Mouse (Mus musculus) forebrain, embryonic 10.5 days (tissue): ENCODE data around the gene CT030661.1. TPM values are rescaled to one million over a fixed set of nuclear protein-coding genes. Genes with fewer than 3 reads are reported as not detected.
"Not testable (repeated sequence)": the region's sequence is repeated elsewhere in the genome, so short reads cannot be mapped to it uniquely, and the experiment has no call there.

Source experiments
- DNase-seq: peaks from one replicate; pipeline ENCODE4 v3.0.0-alpha.2; 2017; ENCODE audit warnings: low spot score; ENCODE audit errors: extremely low spot score
- H3K27ac ChIP-seq: fragments of 300-500 bp; sonication (generic); 2 replicates; pipeline ENCODE4 v1.5.1; 2016; ENCODE audit warnings: mild to moderate bottlenecking
- H3K27me3 ChIP-seq: fragments of 300-500 bp; sonication (generic); 2 replicates; pipeline ENCODE4 v1.6.1; 2016; ENCODE audit warnings: mild to moderate bottlenecking; ENCODE audit not compliant: poor library complexity, severe bottlenecking
- H3K36me3 ChIP-seq: fragments of 300-500 bp; sonication (generic); replicated peaks from 2 replicates; pipeline ENCODE4 v1.6.1; 2016; ENCODE audit warnings: mild to moderate bottlenecking, moderate library complexity
- H3K4me1 ChIP-seq: fragments of 300-500 bp; sonication (generic); 2 replicates; pipeline ENCODE4 v1.6.1; 2016
- H3K4me3 ChIP-seq: fragments of 300-500 bp; sonication (generic); 2 replicates; pipeline ENCODE4 v1.5.1; 2016; ENCODE audit warnings: mild to moderate bottlenecking, moderate library complexity
- H3K9me3 ChIP-seq: fragments of 300-500 bp; sonication (generic); 2 replicates; pipeline ENCODE4 v1.6.1; 2016; ENCODE audit warnings: mild to moderate bottlenecking, moderate library complexity
- WGBS: fragments of 180-500 bp; shearing (Covaris S2); methylation state at CpG from one replicate; pipeline ENCODE4 v1.1.7; 2016; 5-methylcytosine and 5-hydroxymethylcytosine counted together
- polyA plus RNA-seq: library from polyadenylated mRNA; unstranded; fragments of >200 nt; fragmentation: Nextera tagmentation; extraction: Ambion mirVana; gene quantifications from 2 replicates; pipeline ENCODE4 v1.2.1, GENCODE M21; 2016

The CT030661.1 gene
- 8.4 and 9.6 TPM in 2 replicates for polyA plus RNA-seq

DNA sequence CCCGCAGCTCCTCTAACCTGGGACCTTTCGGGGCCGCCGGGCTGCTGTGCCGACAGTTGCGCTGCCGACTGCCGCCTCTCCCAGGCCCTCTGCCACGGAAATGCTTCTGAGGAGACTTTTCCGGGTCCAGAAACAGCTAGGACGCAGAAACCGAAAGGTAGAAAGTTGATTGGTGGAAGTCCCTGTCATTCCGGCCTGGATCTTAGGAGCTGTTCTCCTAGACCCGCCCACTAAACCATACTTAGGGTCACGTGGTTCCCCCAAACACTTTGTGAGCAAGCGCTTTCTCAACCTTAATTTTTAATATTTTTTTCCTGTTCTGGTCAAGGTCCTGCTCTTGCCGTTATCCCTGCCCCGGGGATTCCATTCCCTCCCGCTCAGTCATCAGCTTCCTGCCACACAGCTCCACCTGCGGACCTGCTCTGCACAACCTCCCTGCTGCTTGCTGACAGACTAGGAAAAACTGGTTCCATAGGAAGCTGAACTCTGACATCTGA lies at the start of gene CT030661.1:
CT030661.1 (minus strand) TSS at position 108 of the 497 bp plus-strand sequence.
- not testable (repeated sequence) for H3K9me3 ChIP-seq, H3K36me3 ChIP-seq, H3K27me3 ChIP-seq, H3K4me1 ChIP-seq
- DNase-seq, result peak; percentile 81
- Histone ChIP-seq H3K4me3 (peak within 1 kb of the TSS; percentile 64), H3K27ac (peak within 1 kb of the TSS; percentile 86)
- WGBS, result under 1% methylated on average over 20 of the region's 20 CpGs

DNA sequence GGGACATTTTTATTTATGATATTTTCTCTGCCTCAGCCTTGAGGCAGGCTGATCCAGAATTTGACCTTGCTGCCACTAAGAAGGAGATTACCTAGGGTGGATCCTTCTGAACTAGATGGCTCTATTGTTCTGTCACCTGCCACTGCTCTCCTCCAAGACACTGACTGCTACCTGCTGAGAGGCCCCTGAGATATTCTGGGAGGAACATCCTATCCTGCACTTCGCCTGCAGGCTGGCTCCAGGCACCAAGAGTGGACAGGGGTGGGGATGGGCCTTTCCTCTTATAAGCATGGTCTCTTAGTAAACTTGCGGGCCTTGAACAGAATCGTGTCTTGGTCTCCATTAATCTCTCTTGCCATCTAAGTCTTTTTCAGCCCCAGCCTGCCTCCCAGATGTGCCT lies 49.3 kb upstream of the CT030661.1 start:
- no peaks in the 10 kb centered on the region for H3K27me3 ChIP-seq
- 90% methylated on average over 3 of the region's 3 CpGs for WGBS
- peaks cover 37% of the 10 kb centered on the region for H3K36me3 ChIP-seq
- no peak overlapping the region for H3K27ac ChIP-seq
- peaks cover 55% of the 10 kb centered on the region for H3K9me3 ChIP-seq
- peaks cover 19% of the 10 kb centered on the region for H3K4me1 ChIP-seq
- no peak overlapping the region for H3K4me3 ChIP-seq
- no peak for DNase-seq

DNA sequence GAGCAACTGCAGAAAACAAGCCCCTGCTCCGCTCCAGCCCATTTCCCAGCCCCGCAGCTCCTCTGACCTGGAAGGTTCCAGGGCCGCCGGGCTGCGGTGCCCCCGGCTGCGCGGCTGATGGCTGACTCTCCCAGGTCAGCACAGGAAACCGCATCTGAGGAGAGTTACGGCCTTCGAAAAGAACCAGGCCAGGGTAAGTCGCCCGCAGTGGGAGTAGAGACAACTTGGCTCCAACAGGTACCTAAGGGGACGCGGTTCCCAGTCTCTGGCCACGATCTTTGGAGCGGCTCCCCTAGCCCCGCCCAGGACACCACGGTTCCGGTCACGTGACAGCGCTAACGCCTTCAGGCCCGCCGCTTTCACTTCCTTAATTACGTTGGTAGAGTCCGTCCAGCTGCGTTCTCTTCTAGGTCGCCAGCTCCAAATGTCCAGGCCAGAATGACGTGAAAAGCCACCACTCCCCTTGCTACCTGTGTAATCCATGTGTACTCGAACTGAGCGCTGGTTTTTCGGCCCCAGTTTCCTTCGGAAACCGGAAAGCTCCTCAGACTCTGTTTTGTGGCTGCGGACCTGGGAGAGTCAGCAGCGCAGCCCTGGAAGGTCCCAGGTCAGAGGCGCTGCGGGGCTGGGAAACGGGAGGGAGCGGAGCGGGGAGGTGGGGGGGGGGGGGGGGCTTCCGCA lies 46.6 kb upstream of the CT030661.1 start, which contains the start of the genes Zfp944 and Zfp758:
Zfp944 (minus strand) TSS at position 300 of the 681 bp plus-strand sequence.
Zfp758 (plus strand) TSS at position 353 of the 681 bp plus-strand sequence.
- peak within 1 kb of the TSS; percentile 86 for H3K27ac ChIP-seq
- DNase-seq, result peak; percentile 67
- H3K36me3 ChIP-seq, result peaks cover 42% of the 10 kb centered on the region
- peaks cover 19% of the 10 kb centered on the region for H3K4me1 ChIP-seq
- peaks cover 36% of the 10 kb centered on the region for H3K9me3 ChIP-seq
- WGBS, result 0% methylated on average over 29 of the region's 43 CpGs
- peak within 1 kb of the TSS; percentile 63 for H3K4me3 ChIP-seq
- H3K27me3 ChIP-seq, result not testable (repeated sequence)

DNA sequence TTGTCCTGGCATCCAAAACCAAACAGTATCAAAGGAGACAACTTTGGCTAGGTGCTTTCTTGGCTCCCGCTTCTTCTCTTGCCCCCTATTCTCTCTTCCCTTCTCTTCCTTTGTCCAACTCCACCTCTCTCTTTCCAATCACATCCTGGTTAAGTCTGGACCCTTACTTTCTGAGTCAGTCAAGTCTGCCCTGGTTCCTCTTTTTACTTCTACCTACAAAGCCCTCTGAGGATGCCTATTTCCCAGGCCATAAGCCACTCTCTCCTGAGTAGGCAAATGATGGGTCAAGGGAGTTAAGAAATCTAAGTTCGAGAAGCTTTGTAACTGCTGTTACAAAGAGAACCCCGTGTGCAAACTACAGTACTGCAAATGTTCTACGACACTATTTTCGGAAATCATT lies 45.9 kb upstream of the CT030661.1 start:
- peak overlapping the region; percentile 63 for H3K4me3 ChIP-seq
- H3K4me1 ChIP-seq, result peaks cover 19% of the 10 kb centered on the region
- peaks cover 45% of the 10 kb centered on the region for H3K36me3 ChIP-seq
- WGBS, result 26% methylated on average over 5 of the region's 5 CpGs
- peaks cover 29% of the 10 kb centered on the region for H3K9me3 ChIP-seq
- H3K27ac ChIP-seq, result peak overlapping the region; percentile 83; the same call in 1 of the 2 replicates
- no peaks in the 10 kb centered on the region for H3K27me3 ChIP-seq
- DNase-seq, result no peak

DNA sequence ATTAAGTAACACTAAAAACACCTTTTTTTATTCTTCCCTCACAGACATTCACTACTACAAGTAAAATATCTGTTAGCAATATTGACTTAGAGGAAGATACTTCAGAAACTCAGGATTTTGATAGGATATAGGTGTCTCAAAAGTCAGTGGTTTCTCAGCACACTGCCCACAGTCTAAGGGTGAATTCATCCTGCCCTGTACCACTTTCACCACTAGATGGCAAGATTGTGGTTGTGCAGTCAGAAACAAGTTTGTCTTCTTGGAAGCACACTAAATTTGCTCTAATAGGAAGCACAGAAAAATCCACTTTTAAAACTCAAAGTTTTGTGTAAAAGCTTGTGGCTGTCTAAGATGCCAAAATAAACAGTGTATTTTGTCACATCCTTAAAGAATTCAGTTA lies 38.2 kb upstream of the CT030661.1 start:
- peaks cover 84% of the 10 kb centered on the region for H3K36me3 ChIP-seq
- H3K9me3 ChIP-seq, result no peaks in the 10 kb centered on the region
- H3K4me1 ChIP-seq, result no peaks in the 10 kb centered on the region
- no peak overlapping the region for H3K27ac ChIP-seq
- no peak overlapping the region for H3K4me3 ChIP-seq
- no peaks in the 10 kb centered on the region for H3K27me3 ChIP-seq
- DNase-seq, result no peak

DNA sequence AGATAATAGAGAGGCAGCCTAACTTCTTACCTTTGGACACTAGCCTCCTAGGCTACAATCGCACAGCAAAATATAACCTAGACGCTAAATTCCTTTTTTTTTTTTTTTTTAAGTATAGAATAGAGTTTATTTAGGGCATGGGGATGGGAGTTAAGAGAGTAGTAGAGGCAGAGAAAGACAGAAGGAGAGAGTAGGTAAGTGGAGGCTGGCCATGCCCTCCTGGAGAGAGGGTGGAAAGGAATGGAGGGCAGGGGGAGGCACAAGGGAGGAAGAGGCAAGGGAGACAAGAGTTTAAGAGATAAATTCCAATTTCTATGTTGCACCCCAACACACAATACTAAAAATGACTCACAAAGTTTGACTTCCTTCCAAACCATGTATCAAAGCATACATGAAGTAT lies 610 bp upstream of the CT030661.1 start:
- not testable (repeated sequence) for H3K36me3 ChIP-seq, DNase-seq, H3K4me1 ChIP-seq, H3K27me3 ChIP-seq, H3K9me3 ChIP-seq
- Histone ChIP-seq H3K4me3 (peak overlapping the region; percentile 64), H3K27ac (peak overlapping the region; percentile 86; the same call in 1 of the 2 replicates)
- WGBS, result 12% methylated on average over 2 of the region's 2 CpGs

DNA sequence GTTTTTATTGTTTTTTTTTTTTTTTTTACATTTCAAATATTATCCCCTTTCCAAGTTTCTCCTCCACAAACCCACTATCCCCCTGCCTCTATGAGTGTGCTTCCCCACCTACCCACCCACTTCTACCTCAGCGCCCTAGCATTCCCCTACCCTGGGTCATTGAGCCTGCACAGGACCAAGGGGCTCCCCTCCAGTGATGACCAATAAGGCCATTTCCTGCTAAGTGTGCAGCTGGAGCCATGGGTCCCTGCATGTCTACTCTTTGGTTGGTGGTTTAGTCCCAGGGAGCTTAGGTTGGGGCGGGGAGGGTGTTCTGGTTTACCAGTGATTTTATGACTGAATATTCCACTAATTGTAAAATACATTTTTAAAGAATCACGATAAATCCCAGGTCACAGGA lies 418 bp downstream of the CT030661.1 start:
- not testable (repeated sequence) for H3K9me3 ChIP-seq, DNase-seq, H3K27me3 ChIP-seq, H3K36me3 ChIP-seq, H3K4me1 ChIP-seq
- H3K4me3 ChIP-seq, result peak overlapping the region; percentile 64
- WGBS, result 0% methylated on average over 3 of the region's 3 CpGs
- peak overlapping the region; percentile 86; the same call in 1 of the 2 replicates for H3K27ac ChIP-seq

Other genes with a start within 250 kb of the CT030661.1 start
- 2.2 and 2.3 TPM in 2 replicates for gene Zfp947, start 148.6 kb downstream of the CT030661.1 start, polyA plus RNA-seq
- 2.0 and 2.5 TPM in 2 replicates for gene Zfp994, start 89.2 kb downstream of the CT030661.1 start, polyA plus RNA-seq
- 14.4 and 16.0 TPM in 2 replicates for gene Zfp944, start 46.6 kb upstream of the CT030661.1 start, polyA plus RNA-seq
- gene Zfp758, start 46.6 kb upstream of the CT030661.1 start, polyA plus RNA-seq, result 6.5 and 7.9 TPM in 2 replicates
- gene Zfp946, start 109.4 kb upstream of the CT030661.1 start, polyA plus RNA-seq, result 21.8 and 21.9 TPM in 2 replicates